Mouse (Mus musculus) neural tube, embryonic 12.5 days (tissue): ENCODE measurements around the gene Stard10. TPM values are rescaled to one million over a fixed set of nuclear protein-coding genes. Genes with fewer than 3 reads are reported as not detected.

Experiments used
- ATAC-seq: fragments of 200-750 bp; cut with Nextera tagmentation; 2 replicates; pipeline ENCODE4 v1.8.0; 2017; ENCODE audit warnings: low read depth, mild to moderate bottlenecking, moderate TSS enrichment, moderate library complexity; ENCODE audit not compliant: low FRiP score
- H3K27ac ChIP-seq: fragments of 300-500 bp; sonication (generic); 2 replicates; pipeline ENCODE4 v1.5.1; 2016
- H3K27me3 ChIP-seq: fragments of 300-500 bp; sonication (generic); replicated peaks from 2 replicates; pipeline ENCODE4 v1.6.1; 2016; ENCODE audit warnings: mild to moderate bottlenecking
- H3K36me3 ChIP-seq: fragments of 300-500 bp; sonication (generic); 2 replicates; pipeline ENCODE4 v1.6.1; 2016; ENCODE audit warnings: mild to moderate bottlenecking
- H3K4me1 ChIP-seq: fragments of 300-500 bp; sonication (generic); 2 replicates; pipeline ENCODE4 v1.6.1; 2016
- H3K4me2 ChIP-seq: fragments of 300-500 bp; sonication (generic); replicated peaks from 2 replicates; pipeline ENCODE4 v1.6.1; 2016; ENCODE audit warnings: mild to moderate bottlenecking
- H3K4me3 ChIP-seq: fragments of 300-500 bp; sonication (generic); 2 replicates; pipeline ENCODE4 v1.5.1; 2016
- H3K9ac ChIP-seq: fragments of 300-500 bp; sonication (generic); 2 replicates; pipeline ENCODE4 v1.6.1; 2016; ENCODE audit warnings: mild to moderate bottlenecking
- H3K9me3 ChIP-seq: fragments of 300-500 bp; sonication (generic); 2 replicates; pipeline ENCODE4 v1.6.1; 2016; ENCODE audit warnings: mild to moderate bottlenecking
- WGBS: fragments of 180-500 bp; shearing (Covaris S2); methylation state at CpG from one replicate; pipeline ENCODE4 v1.1.7; 2016; 5-methylcytosine and 5-hydroxymethylcytosine counted together
- polyA plus RNA-seq: library from polyadenylated mRNA; unstranded; fragments of >200 nt; fragmentation: Nextera tagmentation; extraction: Ambion mirVana; gene quantifications from 2 replicates; pipeline ENCODE4 v1.2.1, GENCODE M21; 2016

Stard10 gene
- polyA plus RNA-seq, 1 experiment from 2014 or later = 8.2 TPM

DNA sequence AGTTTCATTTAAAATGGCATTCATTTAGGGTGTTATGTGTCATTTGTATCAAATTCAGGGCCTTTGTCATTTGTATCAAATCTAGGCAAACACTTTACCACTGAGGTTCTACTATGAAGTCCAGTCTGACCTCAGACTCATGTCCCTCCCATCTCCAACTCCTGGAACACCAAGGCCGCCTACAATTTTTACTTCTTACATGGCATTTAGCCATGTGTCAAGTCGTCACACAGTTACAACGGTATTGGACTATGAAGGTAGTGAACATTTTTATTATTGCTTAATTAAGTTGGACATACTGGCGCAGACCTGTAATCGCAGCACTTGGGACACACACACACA, 6.9 kb upstream of the Stard10 start:
- H3K27me3 ChIP-seq = no peaks in the 10 kb centered on the region
- WGBS = 41% methylated on average over 5 of the region's 5 CpGs
- peak overlapping the region; percentile 52 for H3K4me3 ChIP-seq
- H3K9ac ChIP-seq = no peak overlapping the region
- no peaks in the 10 kb centered on the region for H3K36me3 ChIP-seq
- ATAC-seq = peak; percentile 59; the same call in 1 of the 2 replicates
- peak overlapping the region; percentile 57 for H3K4me2 ChIP-seq
- no peaks in the 10 kb centered on the region for H3K4me1 ChIP-seq
- no peak overlapping the region for H3K27ac ChIP-seq
- no peaks in the 10 kb centered on the region for H3K9me3 ChIP-seq

DNA sequence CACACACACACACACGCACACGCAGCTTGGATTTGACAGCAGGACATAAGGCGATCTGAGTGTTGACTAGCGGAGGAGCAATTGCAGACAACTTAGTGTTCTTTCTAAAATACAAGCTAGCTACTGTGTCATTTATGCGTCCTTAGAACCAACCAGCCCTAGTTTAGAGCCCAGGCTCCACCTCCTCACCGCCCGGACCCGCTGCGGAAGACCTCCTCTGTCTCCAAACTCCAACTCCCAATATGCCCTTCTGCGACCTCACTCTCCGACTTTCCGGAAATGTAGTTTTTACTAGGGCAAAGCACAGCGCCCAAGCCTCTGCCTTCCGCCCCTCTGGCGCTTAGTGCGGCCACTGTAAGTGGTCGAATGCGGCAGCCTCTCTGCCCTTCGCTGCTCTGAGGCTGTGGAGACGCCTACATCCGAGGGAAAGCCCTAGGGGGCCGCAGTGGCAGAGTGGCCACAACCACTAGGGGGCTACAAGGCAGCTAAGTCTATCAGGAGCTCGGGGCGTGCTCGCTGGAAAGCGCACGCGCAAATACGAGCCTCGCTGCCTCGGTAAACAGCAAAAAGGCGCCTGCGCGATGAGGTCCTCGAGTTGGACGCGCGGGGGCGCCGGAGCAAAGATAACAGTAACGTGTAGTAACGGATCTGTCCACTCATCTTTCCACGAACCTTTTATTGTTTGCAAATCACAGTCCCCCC, 6.4 kb upstream of the Stard10 start:
- Histone ChIP-seq H3K4me1 (no peaks in the 10 kb centered on the region), H3K4me2 (peak overlapping the region; percentile 57), H3K27me3 (no peaks in the 10 kb centered on the region), H3K36me3 (no peaks in the 10 kb centered on the region), H3K9ac (peak overlapping the region; percentile 56), H3K4me3 (peak overlapping the region; percentile 52), H3K9me3 (no peaks in the 10 kb centered on the region), H3K27ac (peak overlapping the region; percentile 48; the same call in 1 of the 2 replicates)
- peak; percentile 95 for ATAC-seq
- 1% methylated on average over 43 of the region's 43 CpGs for WGBS

- 40% methylated on average over 2 of the region's 2 CpGs for WGBS
- H3K4me3 ChIP-seq = no peak overlapping the region
- no peaks in the 10 kb centered on the region for H3K9me3 ChIP-seq
- no peak overlapping the region for H3K9ac ChIP-seq
- no peak overlapping the region for H3K27ac ChIP-seq
- no peak for ATAC-seq
- no peaks in the 10 kb centered on the region for H3K27me3 ChIP-seq
- H3K4me2 ChIP-seq = peak overlapping the region; percentile 57
- H3K36me3 ChIP-seq = no peaks in the 10 kb centered on the region
- H3K4me1 ChIP-seq = no peaks in the 10 kb centered on the region
Measured at GRCm38 (mm10) chr7:101311061-101311460, 5.8 kb upstream of the Stard10 start.

GRCm38 (mm10) chr7:101313033-101313432, 3.9 kb upstream of the Stard10 start:
- Histone ChIP-seq H3K4me1 (no peaks in the 10 kb centered on the region), H3K9me3 (no peaks in the 10 kb centered on the region), H3K4me2 (no peak overlapping the region), H3K4me3 (no peak overlapping the region), H3K27me3 (no peaks in the 10 kb centered on the region), H3K9ac (no peak overlapping the region), H3K36me3 (no peaks in the 10 kb centered on the region), H3K27ac (no peak overlapping the region)
- WGBS = 67% methylated on average over 3 of the region's 3 CpGs
- ATAC-seq = no peak

GRCm38 (mm10) chr7:101314396-101314795, 2.5 kb upstream of the Stard10 start:
- no peak for ATAC-seq
- no peak overlapping the region for H3K4me3 ChIP-seq
- 79% methylated on average over 5 of the region's 5 CpGs for WGBS

GRCm38 (mm10) chr7:101315699-101316098, 1.2 kb upstream of the Stard10 start:
- no peaks in the 10 kb centered on the region for H3K9me3 ChIP-seq
- no peak for ATAC-seq
- H3K27me3 ChIP-seq = peaks cover 9% of the 10 kb centered on the region
- H3K4me3 ChIP-seq = no peak overlapping the region
- no peaks in the 10 kb centered on the region for H3K4me1 ChIP-seq
- H3K9ac ChIP-seq = no peak overlapping the region
- H3K4me2 ChIP-seq = no peak overlapping the region
- H3K27ac ChIP-seq = no peak overlapping the region
- no peaks in the 10 kb centered on the region for H3K36me3 ChIP-seq

More at GRCm38 (mm10) chr7:101314396-101314795, 2.5 kb upstream of the Stard10 start:
- H3K27me3 ChIP-seq = no peaks in the 10 kb centered on the region; the same call in 1 of the 2 replicates
- no peak overlapping the region for H3K9ac ChIP-seq
- no peak overlapping the region for H3K27ac ChIP-seq
- no peak overlapping the region for H3K4me2 ChIP-seq
- H3K9me3 ChIP-seq = no peaks in the 10 kb centered on the region
- H3K4me1 ChIP-seq = no peaks in the 10 kb centered on the region
- no peaks in the 10 kb centered on the region for H3K36me3 ChIP-seq

- no peaks in the 10 kb centered on the region for H3K9me3 ChIP-seq
- no peak for ATAC-seq
- H3K9ac ChIP-seq = no peak overlapping the region
- H3K4me2 ChIP-seq = no peak overlapping the region
- peaks cover 14% of the 10 kb centered on the region for H3K27me3 ChIP-seq
- no peak overlapping the region for H3K27ac ChIP-seq
- H3K4me3 ChIP-seq = no peak overlapping the region
- WGBS = 72% methylated on average over 6 of the region's 6 CpGs
- H3K4me1 ChIP-seq = peaks cover 5% of the 10 kb centered on the region
- H3K36me3 ChIP-seq = no peaks in the 10 kb centered on the region
Measured at GRCm38 (mm10) chr7:101316591-101317001, 290 bp upstream of the Stard10 start.

GRCm38 (mm10) chr7:101318848-101319247, 2.0 kb downstream of the Stard10 start:
- H3K9me3 ChIP-seq = no peaks in the 10 kb centered on the region
- no peaks in the 10 kb centered on the region for H3K36me3 ChIP-seq
- H3K4me1 ChIP-seq = peaks cover 7% of the 10 kb centered on the region
- H3K9ac ChIP-seq = no peak overlapping the region
- no peak overlapping the region for H3K4me3 ChIP-seq
- H3K27me3 ChIP-seq = peaks cover 34% of the 10 kb centered on the region
- H3K4me2 ChIP-seq = no peak overlapping the region
- 71% methylated on average over 4 of the region's 4 CpGs for WGBS
- no peak overlapping the region for H3K27ac ChIP-seq
- ATAC-seq = no peak

DNA sequence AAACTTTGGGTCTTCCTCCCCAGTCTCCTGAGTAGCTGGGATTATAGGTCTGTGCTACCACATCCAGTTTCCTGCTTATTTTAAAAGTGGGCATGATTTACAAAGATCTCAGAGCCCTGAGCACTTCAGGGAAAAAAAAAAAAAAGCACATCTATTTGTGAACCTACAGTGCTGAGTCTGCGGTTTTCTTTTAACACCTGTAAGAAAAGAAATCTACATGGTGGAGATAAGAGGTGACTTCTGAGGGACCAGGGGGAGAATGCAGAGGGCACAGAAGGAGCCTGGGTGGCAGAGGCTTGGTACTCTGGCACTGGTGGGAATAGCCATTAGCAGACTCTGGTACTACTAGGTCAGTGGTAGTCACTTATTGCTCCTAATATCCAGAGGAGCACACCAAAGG, 2.9 kb downstream of the Stard10 start:
- WGBS = 86% methylated on average over 1 of the region's 1 CpGs
- H3K4me2 ChIP-seq = no peak overlapping the region
- ATAC-seq = no peak
- no peak overlapping the region for H3K27ac ChIP-seq
- peaks cover 35% of the 10 kb centered on the region for H3K27me3 ChIP-seq
- no peak overlapping the region for H3K9ac ChIP-seq
- H3K9me3 ChIP-seq = no peaks in the 10 kb centered on the region
- no peaks in the 10 kb centered on the region for H3K36me3 ChIP-seq
- no peak overlapping the region for H3K4me3 ChIP-seq
- peaks cover 7% of the 10 kb centered on the region for H3K4me1 ChIP-seq

DNA sequence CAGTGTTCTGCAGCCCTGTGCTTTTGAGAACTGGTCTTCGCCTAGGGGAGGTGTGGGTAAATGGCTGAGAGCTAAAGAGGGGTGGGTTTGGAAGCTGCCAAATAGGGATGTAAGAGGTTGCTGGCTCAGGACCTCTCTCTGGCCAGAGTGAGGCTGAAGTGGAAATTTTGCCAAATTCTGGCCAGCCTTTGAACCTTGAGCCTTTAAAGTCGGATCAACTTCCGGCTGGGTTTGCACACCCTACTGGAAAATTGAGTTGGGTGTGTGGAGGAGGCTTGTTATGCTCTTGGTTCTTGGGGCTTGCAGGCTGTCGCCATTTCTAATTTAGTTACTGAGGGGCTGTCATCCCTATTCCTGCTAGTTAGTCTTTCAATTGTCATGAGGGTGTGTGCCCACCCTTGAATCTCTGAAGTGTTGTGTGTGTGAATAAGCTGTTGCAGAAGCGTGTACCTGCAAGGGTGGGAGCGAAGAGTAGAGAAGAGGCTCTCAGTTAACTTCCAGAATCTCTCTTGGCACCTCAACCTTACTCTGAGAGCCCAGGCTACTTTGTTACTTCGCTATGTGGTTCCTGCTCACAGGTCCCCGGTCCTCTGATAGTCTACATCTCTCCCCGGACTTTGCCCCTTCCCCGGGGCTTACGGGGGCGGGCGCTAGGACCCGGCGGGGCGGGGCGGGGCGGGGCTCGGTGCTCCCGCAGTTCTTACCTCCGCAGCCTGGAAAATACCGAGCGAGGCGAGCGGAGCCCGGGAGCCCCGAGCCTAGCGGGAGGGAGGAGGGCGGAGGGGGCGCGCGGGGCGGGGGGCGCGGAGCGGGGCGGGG, 3.7 kb downstream of the Stard10 start:
- 4% methylated on average over 24 of the region's 37 CpGs for WGBS
- Histone ChIP-seq H3K4me1 (peaks cover 7% of the 10 kb centered on the region), H3K27ac (no peak overlapping the region), H3K9me3 (no peaks in the 10 kb centered on the region), H3K27me3 (peaks cover 35% of the 10 kb centered on the region), H3K4me3 (peak overlapping the region; percentile 82), H3K36me3 (no peaks in the 10 kb centered on the region), H3K4me2 (peak overlapping the region; percentile 99), H3K9ac (peak overlapping the region; percentile 80)
- ATAC-seq = peak; percentile 59; the same call in 1 of the 2 replicates

DNA sequence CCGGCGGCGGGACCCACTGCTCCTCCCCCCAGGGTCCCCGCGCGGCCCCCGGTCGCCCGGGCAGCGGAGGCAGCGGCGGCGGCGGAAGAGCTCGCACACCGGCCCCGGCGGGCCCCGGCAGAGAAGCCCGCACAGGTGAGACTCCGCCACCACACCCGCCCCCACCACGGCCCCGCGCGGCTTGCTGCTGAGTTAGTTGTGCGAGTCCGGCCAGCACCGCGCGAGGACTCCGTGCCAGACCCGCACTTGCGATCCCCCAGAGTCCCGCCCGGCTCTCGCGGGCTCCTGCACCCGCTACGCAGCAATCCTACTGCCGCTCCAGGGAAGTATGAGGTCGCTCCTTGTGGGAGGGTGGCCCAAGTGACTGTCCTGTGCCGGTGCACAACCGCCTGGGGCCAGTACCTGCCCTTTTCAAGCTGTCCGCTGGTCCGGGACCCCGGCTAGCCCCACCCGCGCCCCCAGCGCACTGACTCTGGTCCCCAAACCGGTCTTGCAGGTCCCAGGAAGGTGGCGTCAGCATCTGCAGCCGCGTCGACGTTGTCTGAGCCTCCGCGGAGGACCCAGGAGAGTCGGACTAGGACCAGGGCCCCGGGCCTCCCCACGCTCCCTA, 4.4 kb downstream of the Stard10 start:
- H3K9ac ChIP-seq = peak overlapping the region; percentile 80
- H3K4me1 ChIP-seq = peaks cover 7% of the 10 kb centered on the region
- H3K27ac ChIP-seq = no peak overlapping the region
- H3K4me3 ChIP-seq = peak overlapping the region; percentile 82
- ATAC-seq = peak; percentile 77
- H3K9me3 ChIP-seq = no peaks in the 10 kb centered on the region
- H3K36me3 ChIP-seq = no peaks in the 10 kb centered on the region
- H3K27me3 ChIP-seq = peaks cover 35% of the 10 kb centered on the region
- under 1% methylated on average over 58 of the region's 61 CpGs for WGBS
- peak overlapping the region; percentile 99 for H3K4me2 ChIP-seq

DNA sequence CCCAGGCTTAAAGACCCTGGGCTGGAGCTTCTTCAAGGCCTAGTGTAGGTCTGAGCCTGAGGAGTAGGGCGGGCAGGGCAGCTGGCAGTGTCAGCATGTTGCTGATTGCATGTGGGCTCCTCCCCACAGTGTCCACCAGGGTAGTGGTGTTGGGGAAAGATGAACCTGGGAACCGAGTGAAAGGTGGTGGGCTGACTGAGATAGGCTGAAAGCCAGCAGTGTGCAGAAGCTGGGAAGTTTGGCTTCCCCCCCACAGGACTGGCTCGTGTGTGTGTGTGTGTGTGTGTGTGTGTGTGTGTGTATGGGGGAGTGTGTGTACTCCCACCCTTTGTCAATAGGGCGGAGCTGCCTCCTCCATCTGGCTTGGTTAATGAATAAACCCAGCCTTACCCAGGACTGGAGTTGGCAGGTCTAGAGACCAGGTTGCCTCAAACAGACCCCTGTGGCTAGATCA, 6.3 kb downstream of the Stard10 start:
- Histone ChIP-seq H3K4me2 (no peak overlapping the region), H3K9ac (no peak overlapping the region), H3K9me3 (no peaks in the 10 kb centered on the region)

More for the DNA sequence above, 6.3 kb downstream of the Stard10 start:
- no peak overlapping the region for H3K4me3 ChIP-seq
- 63% methylated on average over 4 of the region's 4 CpGs for WGBS
- no peak overlapping the region for H3K27ac ChIP-seq
- no peak for ATAC-seq
- H3K27me3 ChIP-seq = peaks cover 35% of the 10 kb centered on the region
- H3K36me3 ChIP-seq = no peaks in the 10 kb centered on the region
- peaks cover 7% of the 10 kb centered on the region for H3K4me1 ChIP-seq
